Mouse (Mus musculus): ENCODE results near the gene Gm10999. TPM values are rescaled to one million over a fixed set of nuclear protein-coding genes. Genes with fewer than 3 reads are reported as not detected.
"Not testable (repeated sequence)": the region's sequence is repeated elsewhere in the genome, so short reads cannot be mapped to it uniquely, and the experiment has no call there.

Gm10999 gene
- not detected for polyA plus RNA-seq (2012; fragmentation: generic; extraction: Trizol)
- long read RNA-seq, experiment 1: 0 reads
- long read RNA-seq, experiment 2: 0 reads

- Histone ChIP-seq H3K27me3 (ENCODE audit: control insufficient read depth, insufficient read depth, insufficient read length) (no peaks in the 10 kb centered on the region), H3K36me3 (ENCODE audit: control insufficient read depth, insufficient read depth) (no peaks in the 10 kb centered on the region), H3K4me3 (ENCODE audit: insufficient read depth, poor library complexity, severe bottlenecking) (no peak within 1 kb of the TSS), H3K79me2 (ENCODE audit: control insufficient read depth, insufficient read depth) (no peaks in the 10 kb centered on the region), H3ac (ENCODE audit: control insufficient read depth, insufficient read length, low read depth) (no peak within 1 kb of the TSS), H3K79me3 (ENCODE audit: low read depth) (no peaks in the 10 kb centered on the region)
- no peak for TF ChIP-seq MYOG (IDR thresholded peaks at IDR 0.05; ENCODE audit: control insufficient read depth, extremely low read depth, insufficient read length)
- no peak for TF ChIP-seq USF1 (IDR thresholded peaks at IDR 0.05; ENCODE audit: low read depth)
- TF ChIP-seq CEBPB (IDR thresholded peaks at IDR 0.05; ENCODE audit: low read depth): no peak
- no peak for TF ChIP-seq MYOD1 (IDR thresholded peaks at IDR 0.05; ENCODE audit: control insufficient read depth, insufficient read length, low read depth)
- no peak for TF ChIP-seq FOSL1 (IDR thresholded peaks at IDR 0.05; ENCODE audit: insufficient read depth, low read length, poor library complexity, severe bottlenecking)
- TF ChIP-seq CTCF (IDR thresholded peaks at IDR 0.05; ENCODE audit: control insufficient read depth, insufficient read depth, insufficient read length): no peak
- no peak for TF ChIP-seq MAX (IDR thresholded peaks at IDR 0.05)
These were observed at the start of gene Gm10999 for GRCm38 (mm10) chr8:129131561-129131960. Gm10999 (minus strand) TSS chr8:129131661.

DNA sequence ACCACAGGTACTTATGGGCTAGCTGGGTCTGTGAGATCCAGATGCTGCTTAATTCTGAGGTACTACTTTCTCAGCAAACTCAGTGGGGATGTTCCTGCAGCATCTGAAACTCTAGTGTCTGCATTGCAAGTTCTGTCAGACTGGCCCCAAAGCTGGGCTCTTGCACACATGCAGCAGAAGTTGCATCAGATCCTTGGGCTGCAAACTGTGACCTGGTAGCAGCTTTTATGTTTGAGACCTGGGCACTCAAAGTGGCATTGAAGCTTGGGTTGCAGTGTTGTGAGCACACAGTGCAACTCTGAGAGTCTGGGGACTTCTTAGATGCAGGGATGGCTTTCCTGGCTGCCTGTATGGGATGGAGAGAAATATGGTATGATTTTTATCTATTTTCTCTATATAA lies 2.0 kb upstream of the Gm10999 start:
- TF ChIP-seq FOSL1 (IDR thresholded peaks at IDR 0.05; ENCODE audit: insufficient read depth, low read length, poor library complexity, severe bottlenecking): no peak
- no peak for TF ChIP-seq MAX (IDR thresholded peaks at IDR 0.05)
- TF ChIP-seq CTCF (IDR thresholded peaks at IDR 0.05; ENCODE audit: control insufficient read depth, insufficient read depth, insufficient read length): no peak
- TF ChIP-seq CEBPB (IDR thresholded peaks at IDR 0.05; ENCODE audit: low read depth): no peak
- TF ChIP-seq USF1 (IDR thresholded peaks at IDR 0.05; ENCODE audit: low read depth): no peak
- TF ChIP-seq MYOD1 (IDR thresholded peaks at IDR 0.05; ENCODE audit: control insufficient read depth, insufficient read length, low read depth): no peak
- no peak for TF ChIP-seq MYOG (IDR thresholded peaks at IDR 0.05; ENCODE audit: control insufficient read depth, extremely low read depth, insufficient read length)
- Histone ChIP-seq H3K4me3 (ENCODE audit: insufficient read depth, poor library complexity, severe bottlenecking) (no peak overlapping the region), H3ac (ENCODE audit: control insufficient read depth, insufficient read length, low read depth) (no peak overlapping the region), H3K36me3 (ENCODE audit: control insufficient read depth, insufficient read depth) (no peaks in the 10 kb centered on the region), H3K79me3 (ENCODE audit: low read depth) (no peaks in the 10 kb centered on the region), H3K79me2 (ENCODE audit: control insufficient read depth, insufficient read depth) (no peaks in the 10 kb centered on the region), H3K27me3 (ENCODE audit: control insufficient read depth, insufficient read depth, insufficient read length) (no peaks in the 10 kb centered on the region)

GRCm38 (mm10) chr8:129115761-129116160 lies 15.7 kb downstream of the Gm10999 start:
- not testable (repeated sequence) for H3K4me3 ChIP-seq (ENCODE audit: insufficient read depth, poor library complexity, severe bottlenecking); H3K27me3 ChIP-seq (ENCODE audit: control insufficient read depth, insufficient read depth, insufficient read length); H3ac ChIP-seq (ENCODE audit: control insufficient read depth, insufficient read length, low read depth); H3K79me2 ChIP-seq (ENCODE audit: control insufficient read depth, insufficient read depth); H3K36me3 ChIP-seq (ENCODE audit: control insufficient read depth, insufficient read depth); H3K79me3 ChIP-seq (ENCODE audit: low read depth)

Other genes starting within 250 kb of the Gm10999 start
- not detected for gene Ccdc7a, start 66.1 kb downstream of the Gm10999 start, polyA plus RNA-seq (2012; fragmentation: generic; extraction: Trizol)
- not detected for gene Ccdc7b, start 64.5 kb downstream of the Gm10999 start, polyA plus RNA-seq (2012; fragmentation: generic; extraction: Trizol)
- gene 2610044O15Rik8, start 102.7 kb upstream of the Gm10999 start, polyA plus RNA-seq (2012; fragmentation: generic; extraction: Trizol): 6.7 TPM

Data from C2C12 (cell line).